18 mouse cellular contexts compared by ENCODE assay signal in genomic region chr5:139520069-139520834, GRCm38 (mm10). TPM values are rescaled to one million over a fixed set of nuclear protein-coding genes. Genes with fewer than 3 reads are reported as not detected.
DNase-seq lines count a peak whose midpoint lies in the region; ATAC-seq and TF ChIP-seq lines count a peak whose summit lies in the region.
"Had no signal": no experiment of that assay in that cellular context is flagged by ENCODE, and none has a peak within 500 bp of the region (broad histone marks: within the 10 kb centered on the region; RNA-seq: fewer than 3 reads in every experiment).

No protein-coding gene starts in this region.

- peak; percentile 39 to 41 for DNase-seq in cerebellum, postnatal 10 days
- no peak for DNase-seq in cerebellum, postnatal 4 days (ENCODE audit: low spot score in 2 of 2)
- DNase-seq in lung, embryonic 14.5 days: peak; percentile 64
- DNase-seq in lung, postnatal 10 days: no peak
- DNase-seq in heart, adult 18-20 months: peak; percentile 76 to 84
- DNase-seq in kidney, postnatal 10 days: no peak
- DNase-seq in adrenal gland, adult 18-20 months (ENCODE audit: low spot score in 2 of 2): no peak
- DNase-seq: adrenal gland, adult 2 months; cerebellum, adult 9-11 months; gastrocnemius, postnatal 14 days; kidney, adult 2 months had no signal

- H3K27ac ChIP-seq in lung, embryonic 14.5 days (ENCODE audit: low read depth): peak overlapping the region; percentile 15; the same call in 1 of the 2 replicates
- peak overlapping the region; percentile 89 for H3K27ac ChIP-seq in heart, embryonic 16.5 days (ENCODE audit: low read length)
- H3K27ac ChIP-seq: embryonic facial prominence, embryonic 13.5 days; forebrain, embryonic 12.5 days had no signal

- no peak overlapping the region for H3K4me2 ChIP-seq in lung, embryonic 14.5 days
- H3K4me2 ChIP-seq in heart, embryonic 16.5 days (ENCODE audit: low read depth, low read length): peak overlapping the region; percentile 2; the same call in 1 of the 2 replicates
- H3K4me2 ChIP-seq: embryonic facial prominence, embryonic 13.5 days; forebrain, embryonic 12.5 days had no signal

- no peaks in the 10 kb centered on the region; the same call in 1 of the 2 replicates for H3K4me1 ChIP-seq in lung, embryonic 14.5 days (ENCODE audit: insufficient read depth)
- peaks cover 30% of the 10 kb centered on the region for H3K4me1 ChIP-seq in heart, embryonic 16.5 days (ENCODE audit: control insufficient read depth, insufficient read depth, low read length)

- no peaks in the 10 kb centered on the region for H3K9me3 ChIP-seq in lung, embryonic 14.5 days (ENCODE audit: low read depth, low read length)
- no peaks in the 10 kb centered on the region; the same call in 1 of the 2 replicates for H3K9me3 ChIP-seq in heart, embryonic 16.5 days (replicated peaks; ENCODE audit: control insufficient read depth, low read length)
- H3K9me3 ChIP-seq: embryonic facial prominence, embryonic 13.5 days; forebrain, embryonic 12.5 days had no signal

- H3K27me3 ChIP-seq in lung, embryonic 14.5 days (ENCODE audit: insufficient read depth, low read length): no peaks in the 10 kb centered on the region
- H3K27me3 ChIP-seq in heart, embryonic 16.5 days (ENCODE audit: control insufficient read depth, insufficient read depth, low read length): peaks cover 2% of the 10 kb centered on the region; the same call in 1 of the 2 replicates

- TF ChIP-seq CTCF in lung, embryonic 14.5 days (IDR thresholded peaks at IDR 0.05; ENCODE audit: low read depth): no peak

- H3K9ac ChIP-seq in lung, embryonic 14.5 days: no peak overlapping the region
- H3K9ac ChIP-seq in heart, embryonic 16.5 days (ENCODE audit: low read length): peak overlapping the region; percentile 26; the same call in 1 of the 2 replicates
- H3K9ac ChIP-seq: embryonic facial prominence, embryonic 13.5 days; forebrain, embryonic 12.5 days had no signal

- no peak overlapping the region for H3K4me3 ChIP-seq in lung, embryonic 14.5 days (ENCODE audit: low read depth, low read length)
- H3K4me3 ChIP-seq in heart, embryonic 16.5 days (ENCODE audit: low read length): no peak overlapping the region
- H3K4me3 ChIP-seq: embryonic facial prominence, embryonic 13.5 days; forebrain, embryonic 12.5 days had no signal

- H3K36me3 ChIP-seq in lung, embryonic 14.5 days (ENCODE audit: insufficient read depth): no peaks in the 10 kb centered on the region
- H3K36me3 ChIP-seq in heart, embryonic 16.5 days (ENCODE audit: control insufficient read depth, insufficient read depth): no peaks in the 10 kb centered on the region
- H3K36me3 ChIP-seq: embryonic facial prominence, embryonic 13.5 days; forebrain, embryonic 12.5 days had no signal

- WGBS in lung, embryonic 14.5 days: 27% methylated on average over 14 of the region's 14 CpGs
- WGBS in heart, embryonic 16.5 days: 18% methylated on average over 14 of the region's 14 CpGs

- peak; percentile 21; the same call in 1 of the 2 replicates for ATAC-seq in lung, embryonic 14.5 days (ENCODE audit: insufficient read depth)
- ATAC-seq in heart, embryonic 16.5 days (replicated peaks; ENCODE audit: extremely low read depth, insufficient read depth, low FRiP score): peak; percentile 90
- ATAC-seq: hindbrain, embryonic 16.5 days; lung, postnatal 0 days had no signal

RNA-seq across cellular contexts. Expression of gene Uncx, which starts 23.0 kb away (rescaled TPM):
- polyA plus RNA-seq in lung, embryonic 14.5 days (2014; fragmentation: Nextera tagmentation; extraction: Ambion mirVana): not detected in 2 replicates
- not detected for total RNA-seq in heart, adult 18-20 months (2021)
- polyA plus RNA-seq in heart, embryonic 16.5 days (2015; fragmentation: Nextera tagmentation; extraction: Ambion mirVana): not detected in 2 replicates
- total RNA-seq in adrenal gland, adult 18-20 months (2021): not detected
- total RNA-seq: adrenal gland, adult 2 months; gastrocnemius, postnatal 14 days; liver, adult 2 months had no signal
- polyA plus RNA-seq: adrenal gland, adult 2 months; liver, adult 2 months; lung, postnatal 0 days; spleen, adult 2 months had no signal

RNA-seq across cellular contexts. Expression of gene Zfand2a, which starts 35.9 kb away (rescaled TPM):
- 5.3 and 6.0 TPM in 2 replicates for polyA plus RNA-seq in lung, embryonic 14.5 days (2014; fragmentation: Nextera tagmentation; extraction: Ambion mirVana)
- 10 to 100 TPM; 15.8 to 20.1 TPM for total RNA-seq in heart, adult 18-20 months (2021)
- 8.1 and 10.0 TPM in 2 replicates for polyA plus RNA-seq in heart, embryonic 16.5 days (2015; fragmentation: Nextera tagmentation; extraction: Ambion mirVana)
- 10 to 100 TPM; 36.4 to 38.9 TPM for total RNA-seq in adrenal gland, adult 18-20 months (2021)

RNA-seq across cellular contexts. Expression of gene 3110082I17Rik, which starts 59.9 kb away (rescaled TPM):
- 39.4 and 44.4 TPM in 2 replicates for polyA plus RNA-seq in lung, embryonic 14.5 days (2014; fragmentation: Nextera tagmentation; extraction: Ambion mirVana)
- total RNA-seq in heart, adult 18-20 months (2021): 1 to 10 TPM; 5.6 TPM
- 17.2 and 20.1 TPM in 2 replicates for polyA plus RNA-seq in heart, embryonic 16.5 days (2015; fragmentation: Nextera tagmentation; extraction: Ambion mirVana)
- total RNA-seq in adrenal gland, adult 18-20 months (2021): 1 to 10 TPM; 8.0 to 8.4 TPM

Comparison
In these comparisons a context has a peak if more than half of its experiments do, and no peak if none do; other contexts are left out.
1. DNase-seq: peak in cerebellum, postnatal 10 days (2 of 2), lung, embryonic 14.5 days (single experiment) and heart, adult 18-20 months (2 of 2); none in cerebellum, postnatal 4 days (0 of 2), lung, postnatal 10 days (single experiment), kidney, postnatal 10 days (single experiment) and adrenal gland, adult 18-20 months (0 of 2).